Mouse (Mus musculus): Measurements from ENCODE around the gene Slc22a27. TPM values are rescaled to one million over a fixed set of nuclear protein-coding genes. Genes with fewer than 3 reads are reported as not detected.
"Not testable (repeated sequence)": the region's sequence is repeated elsewhere in the genome, so short reads cannot be mapped to it uniquely, and the experiment has no call there.

Gene Slc22a27
- not detected in 2 replicates for polyA plus RNA-seq (2015; fragmentation: Nextera tagmentation; extraction: Ambion mirVana)

GRCm38 (mm10) chr19:7965927-7966326 lies at the start of gene Slc22a27:
TSS of gene Slc22a27 (minus strand) at chr19:7966027.
- H3K4me1 ChIP-seq (ENCODE audit: control insufficient read depth, insufficient read depth, low read length); H3K4me3 ChIP-seq (ENCODE audit: low read length); H3K9me3 ChIP-seq (ENCODE audit: control insufficient read depth, low read length); H3K27ac ChIP-seq (ENCODE audit: low read length); H3K27me3 ChIP-seq (replicated peaks; ENCODE audit: control insufficient read depth, insufficient read depth, low read length); H3K4me2 ChIP-seq (ENCODE audit: low read depth, low read length); ATAC-seq; H3K9ac ChIP-seq (ENCODE audit: low read depth, low read length); H3K36me3 ChIP-seq (ENCODE audit: control insufficient read depth, insufficient read depth, low read length): not testable (repeated sequence)
- 72% methylated on average over 5 of the region's 5 CpGs for WGBS

- not testable (repeated sequence) for H3K4me3 ChIP-seq (ENCODE audit: low read length)
Observed at GRCm38 (mm10) chr19:8011596-8011995, 45.8 kb upstream of the Slc22a27 start.

GRCm38 (mm10) chr19:8009086-8009485 lies 43.3 kb upstream of the Slc22a27 start:
- not testable (repeated sequence) for H3K4me2 ChIP-seq (ENCODE audit: low read depth, low read length); H3K4me1 ChIP-seq (ENCODE audit: control insufficient read depth, insufficient read depth, low read length); H3K9me3 ChIP-seq (ENCODE audit: control insufficient read depth, low read length); H3K27me3 ChIP-seq (replicated peaks; ENCODE audit: control insufficient read depth, insufficient read depth, low read length); H3K27ac ChIP-seq (ENCODE audit: low read length); ATAC-seq; H3K36me3 ChIP-seq (ENCODE audit: control insufficient read depth, insufficient read depth, low read length); H3K4me3 ChIP-seq (ENCODE audit: low read length); H3K9ac ChIP-seq (ENCODE audit: low read depth, low read length)
- 89% methylated on average over 6 of the region's 6 CpGs for WGBS

More at GRCm38 (mm10) chr19:8011596-8011995, 45.8 kb upstream of the Slc22a27 start:
- H3K27ac ChIP-seq (ENCODE audit: low read length); H3K36me3 ChIP-seq (ENCODE audit: control insufficient read depth, insufficient read depth, low read length); H3K27me3 ChIP-seq (replicated peaks; ENCODE audit: control insufficient read depth, insufficient read depth, low read length); ATAC-seq; H3K9me3 ChIP-seq (ENCODE audit: control insufficient read depth, low read length); H3K4me2 ChIP-seq (ENCODE audit: low read depth, low read length); H3K4me1 ChIP-seq (ENCODE audit: control insufficient read depth, insufficient read depth, low read length); H3K9ac ChIP-seq (ENCODE audit: low read depth, low read length): not testable (repeated sequence)
- 89% methylated on average over 9 of the region's 9 CpGs for WGBS

- Histone ChIP-seq H3K27me3 (replicated peaks; ENCODE audit: control insufficient read depth, insufficient read depth, low read length) (no peaks in the 10 kb centered on the region), H3K4me2 (ENCODE audit: low read depth, low read length) (no peak overlapping the region), H3K4me1 (ENCODE audit: control insufficient read depth, insufficient read depth, low read length) (no peaks in the 10 kb centered on the region), H3K27ac (ENCODE audit: low read length) (no peak overlapping the region), H3K9ac (ENCODE audit: low read depth, low read length) (no peak overlapping the region), H3K36me3 (ENCODE audit: control insufficient read depth, insufficient read depth, low read length) (no peaks in the 10 kb centered on the region), H3K9me3 (ENCODE audit: control insufficient read depth, low read length) (no peaks in the 10 kb centered on the region), H3K4me3 (ENCODE audit: low read length) (no peak overlapping the region)
- WGBS = 65% methylated on average over 2 of the region's 2 CpGs
- ATAC-seq = no peak
Observed at GRCm38 (mm10) chr19:7968703-7969102, 2.9 kb upstream of the Slc22a27 start.

GRCm38 (mm10) chr19:7966550-7966949 lies 723 bp upstream of the Slc22a27 start:
- not testable (repeated sequence) for H3K9me3 ChIP-seq (ENCODE audit: control insufficient read depth, low read length); H3K4me3 ChIP-seq (ENCODE audit: low read length); H3K27ac ChIP-seq (ENCODE audit: low read length); H3K27me3 ChIP-seq (replicated peaks; ENCODE audit: control insufficient read depth, insufficient read depth, low read length); H3K4me2 ChIP-seq (ENCODE audit: low read depth, low read length); ATAC-seq; H3K4me1 ChIP-seq (ENCODE audit: control insufficient read depth, insufficient read depth, low read length); H3K36me3 ChIP-seq (ENCODE audit: control insufficient read depth, insufficient read depth, low read length); H3K9ac ChIP-seq (ENCODE audit: low read depth, low read length)
- 54% methylated on average over 1 of the region's 1 CpGs for WGBS

DNA sequence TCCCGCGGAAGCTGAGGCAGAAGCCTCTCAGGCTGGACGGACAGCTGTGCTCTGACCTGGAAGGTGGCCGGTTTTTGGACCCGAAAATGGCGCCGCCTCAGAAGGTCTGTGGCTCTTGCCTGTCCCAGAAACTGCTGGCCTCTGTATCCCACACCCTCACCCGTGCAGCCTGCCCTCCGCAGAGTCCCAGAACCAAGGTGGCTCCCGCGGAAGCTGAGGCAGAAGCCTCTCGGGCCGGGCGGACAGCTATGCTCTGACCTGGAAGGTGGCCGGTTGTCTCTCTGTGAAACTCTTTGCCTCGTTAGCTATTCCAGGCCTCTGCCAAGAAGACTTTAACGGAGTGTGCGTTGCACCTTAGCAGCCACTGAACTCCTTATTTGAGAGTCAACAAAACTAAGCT lies 26.4 kb downstream of the Slc22a27 start:
- not testable (repeated sequence) for H3K9me3 ChIP-seq (ENCODE audit: control insufficient read depth, low read length); H3K4me3 ChIP-seq (ENCODE audit: low read length); H3K9ac ChIP-seq (ENCODE audit: low read depth, low read length); ATAC-seq; H3K27me3 ChIP-seq (replicated peaks; ENCODE audit: control insufficient read depth, insufficient read depth, low read length); H3K36me3 ChIP-seq (ENCODE audit: control insufficient read depth, insufficient read depth, low read length); H3K4me1 ChIP-seq (ENCODE audit: control insufficient read depth, insufficient read depth, low read length); H3K4me2 ChIP-seq (ENCODE audit: low read depth, low read length); H3K27ac ChIP-seq (ENCODE audit: low read length)
- 85% methylated on average over 17 of the region's 18 CpGs for WGBS

GRCm38 (mm10) chr19:7876626-7877025 lies 89.2 kb downstream of the Slc22a27 start:
- H3K9me3 ChIP-seq (ENCODE audit: control insufficient read depth, low read length) = no peaks in the 10 kb centered on the region
- WGBS = 91% methylated on average over 1 of the region's 1 CpGs
- no peak for ATAC-seq

DNA sequence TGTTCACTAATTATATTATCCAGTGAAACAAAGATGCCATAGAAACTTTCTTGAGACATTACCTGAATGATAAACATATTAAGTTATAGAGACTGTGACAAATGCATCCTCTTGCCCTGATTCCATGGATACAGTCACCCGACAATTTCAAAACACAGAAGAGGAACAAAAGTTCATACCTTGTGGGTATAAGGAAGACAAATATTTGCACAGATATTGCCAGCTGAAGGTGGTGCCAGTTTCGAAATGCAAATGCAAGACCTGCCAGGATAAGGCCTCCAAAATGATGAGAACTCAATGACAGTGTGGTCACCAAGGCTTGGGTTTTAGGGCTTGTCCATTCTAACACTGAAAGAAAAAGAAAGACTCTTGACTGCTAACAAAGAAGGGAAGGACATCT lies 136.0 kb downstream of the Slc22a27 start:
- H3K4me3 ChIP-seq (ENCODE audit: low read length) = no peak overlapping the region
- no peak overlapping the region for H3K27ac ChIP-seq (ENCODE audit: low read length)
- no peak for ATAC-seq
- H3K4me1 ChIP-seq (ENCODE audit: control insufficient read depth, insufficient read depth, low read length) = no peaks in the 10 kb centered on the region
- no peaks in the 10 kb centered on the region for H3K36me3 ChIP-seq (ENCODE audit: control insufficient read depth, insufficient read depth, low read length)
- H3K9me3 ChIP-seq (ENCODE audit: control insufficient read depth, low read length) = no peaks in the 10 kb centered on the region
- H3K9ac ChIP-seq (ENCODE audit: low read depth, low read length) = no peak overlapping the region
- H3K4me2 ChIP-seq (ENCODE audit: low read depth, low read length) = no peak overlapping the region
- 73% methylated on average over 2 of the region's 2 CpGs for WGBS
- no peaks in the 10 kb centered on the region for H3K27me3 ChIP-seq (replicated peaks; ENCODE audit: control insufficient read depth, insufficient read depth, low read length)

More at GRCm38 (mm10) chr19:7876626-7877025, 89.2 kb downstream of the Slc22a27 start:
- no peak overlapping the region for H3K4me2 ChIP-seq (ENCODE audit: low read depth, low read length)
- no peaks in the 10 kb centered on the region for H3K27me3 ChIP-seq (replicated peaks; ENCODE audit: control insufficient read depth, insufficient read depth, low read length)
- H3K27ac ChIP-seq (ENCODE audit: low read length) = no peak overlapping the region
- no peak overlapping the region for H3K4me3 ChIP-seq (ENCODE audit: low read length)
- H3K4me1 ChIP-seq (ENCODE audit: control insufficient read depth, insufficient read depth, low read length) = no peaks in the 10 kb centered on the region
- H3K9ac ChIP-seq (ENCODE audit: low read depth, low read length) = no peak overlapping the region
- no peaks in the 10 kb centered on the region for H3K36me3 ChIP-seq (ENCODE audit: control insufficient read depth, insufficient read depth, low read length)
